Mouse (Mus musculus) forebrain, embryonic 14.5 days (tissue): ENCODE measurements around the gene Rps25. TPM values are rescaled to one million over a fixed set of nuclear protein-coding genes. Genes with fewer than 3 reads are reported as not detected.
"Not testable (repeated sequence)": the region's sequence is repeated elsewhere in the genome, so short reads cannot be mapped to it uniquely, and the experiment has no call there.

Experiments used
- ATAC-seq: fragments of 200-750 bp; cut with Nextera tagmentation; 2 replicates; pipeline ENCODE4 v1.8.0; 2017; ENCODE audit warnings: mild to moderate bottlenecking, moderate library complexity
- DNase-seq: peaks from one replicate; pipeline ENCODE4 v3.0.0-alpha.2; 2015; ENCODE audit warnings: low spot score
- H3K27ac ChIP-seq: fragments of 300-500 bp; sonication (generic); 2 replicates; pipeline ENCODE4 v1.5.1; 2014; ENCODE audit warnings: low read depth, mild to moderate bottlenecking, control low read depth, low read length, moderate library complexity
- H3K27me3 ChIP-seq: fragments of 300-500 bp; sonication (generic); replicated peaks from 2 replicates; pipeline ENCODE4 v1.6.1; 2014; ENCODE audit warnings: low read length, control low read depth, mixed read lengths; ENCODE audit not compliant: control insufficient read depth, insufficient read depth
- H3K36me3 ChIP-seq: fragments of 300-500 bp; sonication (generic); 2 replicates; pipeline ENCODE4 v1.6.1; 2014; ENCODE audit warnings: low read length, control low read depth; ENCODE audit not compliant: control insufficient read depth, insufficient read depth
- H3K4me1 ChIP-seq: fragments of 300-500 bp; sonication (generic); 2 replicates; pipeline ENCODE4 v1.6.1; 2014; ENCODE audit warnings: antibody characterized with exemption, low read length, control low read depth; ENCODE audit not compliant: control insufficient read depth, insufficient read depth
- H3K4me2 ChIP-seq: fragments of 300-500 bp; sonication (generic); 2 replicates; pipeline ENCODE4 v1.6.1; 2014; ENCODE audit warnings: mild to moderate bottlenecking, control low read depth, low read length
- H3K4me3 ChIP-seq: fragments of 300-500 bp; sonication (generic); 2 replicates; pipeline ENCODE4 v1.5.1; 2014; ENCODE audit warnings: low read depth, low read length, control low read depth
- H3K9ac ChIP-seq: fragments of 300-500 bp; sonication (generic); 2 replicates; pipeline ENCODE4 v1.6.1; 2014; ENCODE audit warnings: mild to moderate bottlenecking, low read length, control low read depth, moderate library complexity
- H3K9me3 ChIP-seq: fragments of 300-500 bp; sonication (generic); replicated peaks from 2 replicates; pipeline ENCODE4 v1.6.1; 2016; ENCODE audit warnings: low read length, control low read depth, mixed read lengths; ENCODE audit not compliant: control insufficient read depth
- WGBS: fragments of 180-500 bp; shearing (Covaris S2); extraction: QIAGEN DNeasy Blood & Tissue Kit; methylation state at CpG from one replicate; pipeline ENCODE4 v1.1.7; 2014; 5-methylcytosine and 5-hydroxymethylcytosine counted together
- polyA plus RNA-seq: library from polyadenylated mRNA; unstranded; fragments of >200 nt; fragmentation: Nextera tagmentation; extraction: Ambion mirVana; gene quantifications from 2 replicates; pipeline ENCODE4 v1.2.1, GENCODE M21; 2014

Gene Rps25
- polyA plus RNA-seq, 1 experiment from 2014 or later: 1,749 TPM

- DNase-seq (no peak), ATAC-seq (no peak)
- peak overlapping the region; percentile 71 for H3K4me2 ChIP-seq
- peak overlapping the region; percentile 4; the same call in 1 of the 2 replicates for H3K9ac ChIP-seq
- 15% methylated on average over 4 of the region's 4 CpGs for WGBS
- no peaks in the 10 kb centered on the region for H3K27me3 ChIP-seq
- H3K4me1 ChIP-seq: 0 out of 2 replicates have a peak, but pooled peaks cover 6% of the 10 kb centered on the region
- H3K9me3 ChIP-seq: no peaks in the 10 kb centered on the region
- H3K27ac ChIP-seq: no peak overlapping the region
- H3K4me3 ChIP-seq: peak overlapping the region; percentile 66
- peaks cover 40% of the 10 kb centered on the region for H3K36me3 ChIP-seq
Observed at GRCm38 (mm10) chr9:44398087-44398486, 8.9 kb upstream of the Rps25 start.

GRCm38 (mm10) chr9:44398551-44398950 lies 8.4 kb upstream of the Rps25 start:
- WGBS: 84% methylated on average over 9 of the region's 9 CpGs
- DNase-seq: no peak
- peak overlapping the region; percentile 71 for H3K4me2 ChIP-seq
- peaks cover 45% of the 10 kb centered on the region for H3K36me3 ChIP-seq
- no peak for ATAC-seq
- no peaks in the 10 kb centered on the region for H3K9me3 ChIP-seq
- H3K27me3 ChIP-seq: no peaks in the 10 kb centered on the region
- H3K9ac ChIP-seq: 0 out of 2 replicates have a peak overlapping the region, but pooled peaks have one; percentile 4
- H3K4me3 ChIP-seq: peak overlapping the region; percentile 66; the same call in 1 of the 2 replicates
- no peak overlapping the region for H3K27ac ChIP-seq
- H3K4me1 ChIP-seq: 0 out of 2 replicates have a peak, but pooled peaks cover 6% of the 10 kb centered on the region

- Histone ChIP-seq H3K4me3 (no peak overlapping the region), H3K9me3 (no peaks in the 10 kb centered on the region), H3K4me2 (no peak overlapping the region), H3K27ac (no peak overlapping the region), H3K9ac (no peak overlapping the region), H3K36me3 (peaks cover 52% of the 10 kb centered on the region), H3K27me3 (no peaks in the 10 kb centered on the region), H3K4me1 (0 out of 2 replicates have a peak, but pooled peaks cover 6% of the 10 kb centered on the region)
- 88% methylated on average over 13 of the region's 13 CpGs for WGBS
- no peak for ATAC-seq
- no peak for DNase-seq
Observed at GRCm38 (mm10) chr9:44399114-44399794, 7.7 kb upstream of the Rps25 start.

- Histone ChIP-seq H3K4me1 (0 out of 2 replicates have a peak, but pooled peaks cover 6% of the 10 kb centered on the region), H3K9me3 (no peaks in the 10 kb centered on the region), H3K27me3 (no peaks in the 10 kb centered on the region), H3K36me3 (peaks cover 57% of the 10 kb centered on the region), H3K27ac (no peak overlapping the region), H3K9ac (no peak overlapping the region), H3K4me3 (no peak overlapping the region), H3K4me2 (no peak overlapping the region)
- DNase-seq: no peak
- ATAC-seq: no peak
- WGBS: 91% methylated on average over 6 of the region's 6 CpGs
Observed at GRCm38 (mm10) chr9:44399795-44400114, 7.2 kb upstream of the Rps25 start.

GRCm38 (mm10) chr9:44401081-44401480 lies 5.9 kb upstream of the Rps25 start:
- peaks cover 66% of the 10 kb centered on the region for H3K36me3 ChIP-seq
- DNase-seq: no peak
- no peak for ATAC-seq
- H3K4me1 ChIP-seq: peaks cover 8% of the 10 kb centered on the region
- H3K27me3 ChIP-seq: no peaks in the 10 kb centered on the region
- H3K4me3 ChIP-seq: no peak overlapping the region
- H3K9ac ChIP-seq: no peak overlapping the region
- 84% methylated on average over 4 of the region's 4 CpGs for WGBS
- no peak overlapping the region for H3K27ac ChIP-seq
- no peak overlapping the region for H3K4me2 ChIP-seq
- H3K9me3 ChIP-seq: no peaks in the 10 kb centered on the region

GRCm38 (mm10) chr9:44405011-44405410 lies 1.9 kb upstream of the Rps25 start:
- 91% methylated on average over 3 of the region's 3 CpGs for WGBS
- Histone ChIP-seq H3K4me1 (peaks cover 10% of the 10 kb centered on the region), H3K27ac (no peak overlapping the region), H3K9ac (no peak overlapping the region), H3K9me3 (no peaks in the 10 kb centered on the region), H3K4me3 (no peak overlapping the region), H3K4me2 (no peak overlapping the region), H3K27me3 (no peaks in the 10 kb centered on the region), H3K36me3 (peaks cover 67% of the 10 kb centered on the region)
- ATAC-seq (no peak), DNase-seq (no peak)

- Histone ChIP-seq H3K4me3 (peak overlapping the region; percentile 81), H3K27ac (peak overlapping the region; percentile 63; the same call in 1 of the 2 replicates), H3K9me3 (no peaks in the 10 kb centered on the region), H3K27me3 (no peaks in the 10 kb centered on the region), H3K4me2 (peak overlapping the region; percentile 76), H3K36me3 (peaks cover 67% of the 10 kb centered on the region), H3K4me1 (peaks cover 10% of the 10 kb centered on the region), H3K9ac (peak overlapping the region; percentile 80)
- DNase-seq (no peak), ATAC-seq (no peak)
- under 1% methylated on average over 24 of the region's 24 CpGs for WGBS
Observed at GRCm38 (mm10) chr9:44407752-44408097, 786 bp downstream of the Rps25 start.

- ATAC-seq, H3K4me1 ChIP-seq, H3K27ac ChIP-seq, DNase-seq, H3K9me3 ChIP-seq, H3K9ac ChIP-seq, H3K27me3 ChIP-seq: not testable (repeated sequence)
- 79% methylated on average over 9 of the region's 9 CpGs for WGBS
- H3K36me3 ChIP-seq: peaks cover 67% of the 10 kb centered on the region
- peak overlapping the region; percentile 81 for H3K4me3 ChIP-seq
- H3K4me2 ChIP-seq: peak overlapping the region; percentile 76
Observed at GRCm38 (mm10) chr9:44408693-44409092, 1.8 kb downstream of the Rps25 start.

- Histone ChIP-seq H3K27me3 (no peaks in the 10 kb centered on the region), H3K4me1 (peaks cover 10% of the 10 kb centered on the region), H3K36me3 (peaks cover 59% of the 10 kb centered on the region), H3K9ac (no peak overlapping the region), H3K4me2 (no peak overlapping the region), H3K4me3 (no peak overlapping the region), H3K9me3 (no peaks in the 10 kb centered on the region), H3K27ac (no peak overlapping the region)
- WGBS: 75% methylated on average over 2 of the region's 2 CpGs
- no peak for DNase-seq
- no peak for ATAC-seq
Observed at GRCm38 (mm10) chr9:44410647-44411336, 3.9 kb downstream of the Rps25 start.
